Mouse (Mus musculus): Measurements from ENCODE around the gene Tcf20.

DNA sequence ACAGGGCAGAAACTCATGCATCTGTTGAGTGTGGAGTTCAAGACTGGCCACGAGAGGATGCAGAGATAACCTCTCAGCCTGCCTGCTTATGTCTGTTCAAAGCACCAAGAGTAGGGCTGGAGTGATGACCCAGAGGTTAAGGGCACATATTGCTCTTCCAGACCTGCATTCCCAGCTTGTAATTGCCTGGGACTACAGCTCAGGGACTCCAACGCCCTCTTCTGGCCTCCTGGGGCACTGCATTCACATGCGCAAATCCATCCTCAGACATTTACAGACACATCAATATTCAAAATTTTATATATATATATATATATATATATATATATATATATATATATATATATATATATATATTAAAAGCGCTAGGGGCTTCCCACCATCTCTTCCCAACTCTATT lies 64.9 kb downstream of the Tcf20 start:
- TF ChIP-seq CTCF (IDR thresholded peaks at IDR 0.05 in 2 of 3, conservative IDR thresholded peaks at IDR 0.05 in 1 of 3; ENCODE audit: control insufficient read depth in 1 of 3, insufficient read depth in 1 of 3, low read depth in 2 of 3, low read length in 3 of 3, poor library complexity in 1 of 3, severe bottlenecking in 1 of 3) (peak; percentile 31 to 60 (median 58)), BHLHE40 (IDR thresholded peaks at IDR 0.05; ENCODE audit: borderline replicate concordance, low read depth, low read length) (no peak), POLR2A (IDR thresholded peaks at IDR 0.05; ENCODE audit: control insufficient read depth in 1 of 2, insufficient read depth in 1 of 2, low read depth in 1 of 2, low read length in 2 of 2, poor library complexity in 1 of 2) (no peak), GATA1 (IDR thresholded peaks at IDR 0.05; ENCODE audit: low read depth, low read length) (no peak), USF1 (IDR thresholded peaks at IDR 0.05; ENCODE audit: low read depth, low read length) (no peak), SMC3 (IDR thresholded peaks at IDR 0.05; ENCODE audit: low read depth, low read length) (peak; percentile 38)

Data from MEL (cell line).